Mouse (Mus musculus) heart, embryonic 14.5 days (tissue): Measurements from ENCODE around the gene Nup188. TPM values are rescaled to one million over a fixed set of nuclear protein-coding genes. Genes with fewer than 3 reads are reported as not detected.

Experiments
- ATAC-seq: fragments of 200-750 bp; cut with Nextera tagmentation; 2 replicates; pipeline ENCODE4 v1.8.0; 2017; ENCODE audit warnings: low read depth, moderate TSS enrichment; ENCODE audit not compliant: insufficient number of reproducible peaks, insufficient read depth, low FRiP score
- H3K27ac ChIP-seq, 2 experiments: fragments of 200-500 bp in 1 of 2; fragments of 300-500 bp in 1 of 2; sonication (generic) in 1 of 2; replicated peaks in 1 of 2; 2 replicates each; pipeline ENCODE4 v1.5.1; 2012 to 2014; ENCODE audit warnings: low read depth in 2 of 2, low read length in 2 of 2, control low read depth in 1 of 2, mild to moderate bottlenecking in 1 of 2, mixed read lengths in 1 of 2; ENCODE audit not compliant: control insufficient read depth in 1 of 2, insufficient read depth in 1 of 2
- H3K27me3 ChIP-seq: fragments of 300-500 bp; sonication (generic); 2 replicates; pipeline ENCODE4 v1.6.1; 2014; ENCODE audit warnings: mild to moderate bottlenecking, low read length, control low read depth; ENCODE audit not compliant: control insufficient read depth, insufficient read depth
- H3K36me3 ChIP-seq: fragments of 300-500 bp; sonication (generic); 2 replicates; pipeline ENCODE4 v1.6.1; 2014; ENCODE audit warnings: mild to moderate bottlenecking, control low read depth, low read length, mixed read lengths; ENCODE audit not compliant: control insufficient read depth, insufficient read depth
- H3K4me1 ChIP-seq, 2 experiments: fragments of 200-500 bp in 1 of 2; fragments of 300-500 bp in 1 of 2; sonication (generic) in 1 of 2; 2 replicates each; pipeline ENCODE4 v1.6.1; 2012 to 2014; ENCODE audit warnings: low read length in 2 of 2, control low read depth in 1 of 2, mixed read lengths in 1 of 2; ENCODE audit not compliant: control insufficient read depth in 2 of 2, insufficient read depth in 2 of 2
- H3K4me2 ChIP-seq: fragments of 300-500 bp; sonication (generic); 2 replicates; pipeline ENCODE4 v1.6.1; 2014; ENCODE audit warnings: mild to moderate bottlenecking, low read length
- H3K4me3 ChIP-seq, 2 experiments: fragments of 200-500 bp in 1 of 2; fragments of 300-500 bp in 1 of 2; sonication (generic) in 1 of 2; 2 replicates each; pipeline ENCODE4 v1.5.1; 2012 to 2014; ENCODE audit warnings: low read length in 2 of 2, mild to moderate bottlenecking in 2 of 2, control low read depth in 1 of 2, low read depth in 1 of 2, moderate library complexity in 1 of 2; ENCODE audit not compliant: control insufficient read depth in 1 of 2, insufficient read depth in 1 of 2
- H3K9ac ChIP-seq: fragments of 300-500 bp; sonication (generic); 2 replicates; pipeline ENCODE4 v1.6.1; 2014; ENCODE audit warnings: mild to moderate bottlenecking, low read length
- H3K9me3 ChIP-seq: fragments of 300-500 bp; sonication (generic); 2 replicates; pipeline ENCODE4 v1.6.1; 2016; ENCODE audit warnings: low read length, control low read depth; ENCODE audit not compliant: control insufficient read depth
- WGBS: fragments of 180-500 bp; shearing (Covaris S2); extraction: QIAGEN DNeasy Blood & Tissue Kit; methylation state at CpG from one replicate; pipeline ENCODE4 v1.1.7; 2014; 5-methylcytosine and 5-hydroxymethylcytosine counted together
- polyA plus RNA-seq: library from polyadenylated mRNA; unstranded; fragments of >200 nt; fragmentation: Nextera tagmentation; extraction: Ambion mirVana; gene quantifications from 2 replicates; pipeline ENCODE4 v1.2.1, GENCODE M21; 2014

Gene Nup188
- polyA plus RNA-seq, 1 experiment from 2014 or later = 23.9 TPM

DNA sequence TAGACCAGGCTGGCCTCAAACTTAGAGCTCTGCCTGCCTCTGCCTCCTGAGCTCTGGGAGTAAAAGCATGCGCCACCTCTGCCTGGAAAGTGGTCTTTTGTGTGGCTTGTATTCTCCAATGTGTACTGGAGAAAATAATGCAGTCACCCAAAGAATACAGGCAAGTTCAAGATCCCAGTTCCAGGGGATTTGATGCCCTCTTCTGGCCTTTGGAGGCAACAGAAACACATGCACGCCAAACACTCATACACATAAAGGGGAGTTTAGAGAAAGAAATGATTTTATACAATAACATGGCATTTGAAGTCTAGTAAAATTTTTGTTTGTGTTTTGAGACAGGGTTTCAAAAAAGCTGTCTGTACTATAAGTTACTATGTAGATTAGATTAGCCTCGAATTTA, 13.3 kb downstream of the Nup188 start:
- H3K36me3 ChIP-seq = peaks cover 78% of the 10 kb centered on the region
- H3K9ac ChIP-seq = no peak overlapping the region
- no peaks in the 10 kb centered on the region for H3K4me1 ChIP-seq
- no peak for ATAC-seq
- no peaks in the 10 kb centered on the region for H3K9me3 ChIP-seq
- 69% methylated on average over 3 of the region's 3 CpGs for WGBS
- no peak overlapping the region for H3K4me2 ChIP-seq
- no peak overlapping the region for H3K27ac ChIP-seq
- H3K27me3 ChIP-seq = no peaks in the 10 kb centered on the region
- H3K4me3 ChIP-seq = no peak overlapping the region

DNA sequence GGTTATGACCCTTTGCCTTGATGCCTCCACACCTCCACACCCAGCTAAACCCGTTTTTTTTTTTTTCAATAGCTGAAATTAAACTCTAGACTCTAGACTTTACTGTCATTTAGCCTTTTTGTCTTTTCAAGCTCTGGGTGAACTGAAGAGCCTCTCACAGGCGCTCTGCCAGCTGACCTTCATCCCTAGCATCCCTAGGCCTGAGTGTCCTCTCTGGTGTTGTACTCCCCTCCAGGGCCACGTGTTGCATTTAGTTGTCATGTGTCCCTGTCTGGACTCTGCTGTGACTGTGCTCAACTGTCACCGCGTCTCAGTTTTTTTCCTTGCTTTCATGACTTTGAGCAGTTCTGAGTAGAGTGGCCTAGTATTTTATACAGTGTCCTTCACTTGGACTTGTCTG, 13.8 kb downstream of the Nup188 start:
- Histone ChIP-seq H3K27me3 (no peaks in the 10 kb centered on the region), H3K4me1 (no peaks in the 10 kb centered on the region), H3K27ac (no peak overlapping the region), H3K4me2 (no peak overlapping the region), H3K36me3 (peaks cover 83% of the 10 kb centered on the region), H3K9me3 (no peaks in the 10 kb centered on the region), H3K4me3 (no peak overlapping the region), H3K9ac (no peak overlapping the region)
- ATAC-seq = no peak
- 86% methylated on average over 5 of the region's 5 CpGs for WGBS

DNA sequence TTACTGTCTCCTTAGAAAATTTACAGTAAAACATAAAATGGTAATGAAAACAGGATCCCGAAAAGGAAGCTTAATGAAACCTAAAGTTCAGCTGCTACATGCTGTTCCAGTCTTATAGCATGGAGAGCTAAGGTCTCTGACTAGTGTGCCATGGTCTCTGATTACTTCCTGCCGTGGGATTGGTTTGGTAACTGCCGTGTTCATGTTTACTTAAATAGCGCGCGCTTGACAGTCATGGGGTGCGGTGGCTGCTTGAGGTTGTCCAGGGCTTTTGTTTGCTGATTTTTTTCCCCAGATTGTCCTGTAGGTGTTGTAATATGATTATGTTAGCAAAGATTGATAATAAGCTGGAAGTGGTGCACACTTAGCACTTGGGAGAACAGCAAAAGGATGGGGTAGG, 19.9 kb downstream of the Nup188 start:
- ATAC-seq = no peak
- WGBS = 93% methylated on average over 7 of the region's 7 CpGs
- Histone ChIP-seq H3K9me3 (no peaks in the 10 kb centered on the region), H3K36me3 (peaks cover 100% of the 10 kb centered on the region), H3K4me3 (no peak overlapping the region), H3K27me3 (no peaks in the 10 kb centered on the region), H3K27ac (no peak overlapping the region), H3K4me1 (no peaks in the 10 kb centered on the region), H3K9ac (no peak overlapping the region), H3K4me2 (no peak overlapping the region)

DNA sequence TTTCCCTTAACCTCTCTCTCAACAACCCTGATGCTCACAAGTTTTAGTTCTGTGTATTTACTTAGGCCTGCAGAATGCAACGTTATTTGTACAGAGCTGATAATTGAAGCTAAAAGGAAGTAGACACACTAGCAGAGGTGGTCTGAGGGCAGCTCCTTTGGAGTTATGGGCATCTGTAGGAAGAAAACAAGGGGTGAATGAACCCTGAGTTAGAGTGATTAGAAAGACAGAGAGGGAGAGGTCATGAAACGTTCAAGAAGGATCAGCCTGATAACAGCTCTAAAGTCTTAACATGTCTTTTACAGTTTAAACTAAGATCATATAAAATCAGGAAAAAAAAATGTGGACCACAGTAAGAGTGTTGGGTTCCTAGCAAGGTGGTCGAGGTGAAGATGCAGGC, 23.2 kb downstream of the Nup188 start:
- Histone ChIP-seq H3K27ac (no peak overlapping the region), H3K27me3 (no peaks in the 10 kb centered on the region), H3K9me3 (no peaks in the 10 kb centered on the region), H3K4me3 (no peak overlapping the region), H3K4me1 (no peaks in the 10 kb centered on the region), H3K36me3 (peaks cover 97% of the 10 kb centered on the region), H3K4me2 (no peak overlapping the region), H3K9ac (no peak overlapping the region)
- 86% methylated on average over 3 of the region's 3 CpGs for WGBS
- no peak for ATAC-seq

GRCm38 (mm10) chr2:30311481-30311880, 25.3 kb downstream of the Nup188 start:
- Histone ChIP-seq H3K4me1 (no peaks in the 10 kb centered on the region), H3K9me3 (no peaks in the 10 kb centered on the region), H3K9ac (no peak overlapping the region), H3K4me2 (no peak overlapping the region), H3K27ac (no peak overlapping the region), H3K4me3 (no peak overlapping the region), H3K27me3 (no peaks in the 10 kb centered on the region), H3K36me3 (peaks cover 97% of the 10 kb centered on the region)
- ATAC-seq = no peak
- WGBS = 91% methylated on average over 2 of the region's 2 CpGs

GRCm38 (mm10) chr2:30316136-30316535, 29.9 kb downstream of the Nup188 start:
- H3K36me3 ChIP-seq = peaks cover 93% of the 10 kb centered on the region
- H3K27me3 ChIP-seq = no peaks in the 10 kb centered on the region
- no peak overlapping the region for H3K4me2 ChIP-seq
- H3K9me3 ChIP-seq = no peaks in the 10 kb centered on the region
- 91% methylated on average over 4 of the region's 4 CpGs for WGBS
- ATAC-seq = no peak
- no peaks in the 10 kb centered on the region for H3K4me1 ChIP-seq
- H3K4me3 ChIP-seq = no peak overlapping the region
- no peak overlapping the region for H3K9ac ChIP-seq
- H3K27ac ChIP-seq = no peak overlapping the region

GRCm38 (mm10) chr2:30316955-30317354, 30.8 kb downstream of the Nup188 start:
- no peak overlapping the region for H3K9ac ChIP-seq
- ATAC-seq = no peak
- WGBS = 90% methylated on average over 5 of the region's 5 CpGs
- no peaks in the 10 kb centered on the region for H3K9me3 ChIP-seq
- no peak overlapping the region for H3K27ac ChIP-seq
- no peak overlapping the region for H3K4me3 ChIP-seq
- H3K27me3 ChIP-seq = no peaks in the 10 kb centered on the region
- H3K36me3 ChIP-seq = peaks cover 96% of the 10 kb centered on the region
- H3K4me1 ChIP-seq = no peaks in the 10 kb centered on the region
- no peak overlapping the region for H3K4me2 ChIP-seq

DNA sequence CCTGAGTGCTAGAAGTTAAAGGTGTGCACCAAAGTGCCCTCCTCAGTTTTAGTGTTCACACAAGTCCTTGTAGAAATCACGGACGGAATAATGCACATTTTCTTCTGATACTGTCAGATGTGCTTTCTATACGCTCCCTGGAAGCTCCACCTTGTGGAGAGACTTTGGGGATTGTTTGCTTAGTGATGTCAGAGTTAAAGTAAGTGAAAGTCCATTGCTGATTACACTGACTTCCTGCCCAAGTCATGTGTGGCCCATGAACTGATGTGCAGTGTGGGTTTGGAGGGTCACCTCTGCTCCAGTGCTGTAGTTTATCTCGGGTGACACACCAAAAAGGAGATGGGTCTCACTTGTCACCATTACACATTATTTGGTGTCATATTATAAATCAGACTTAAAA, 33.1 kb downstream of the Nup188 start:
- H3K4me2 ChIP-seq = no peak overlapping the region
- H3K9me3 ChIP-seq = no peaks in the 10 kb centered on the region
- no peak for ATAC-seq
- no peak overlapping the region for H3K9ac ChIP-seq
- H3K27ac ChIP-seq = no peak overlapping the region
- H3K4me3 ChIP-seq = no peak overlapping the region
- no peaks in the 10 kb centered on the region for H3K27me3 ChIP-seq
- no peaks in the 10 kb centered on the region for H3K4me1 ChIP-seq
- peaks cover 96% of the 10 kb centered on the region for H3K36me3 ChIP-seq
- WGBS = 72% methylated on average over 4 of the region's 4 CpGs
